Mouse (Mus musculus) MEL (cell line): ENCODE results near the gene Hcfc2. TPM values are rescaled to one million over a fixed set of nuclear protein-coding genes. Genes with fewer than 3 reads are reported as not detected.

ENCODE experiments used
- DNase-seq: peaks from one replicate; pipeline ENCODE4 v3.0.0; 2011; ENCODE audit warnings: low read depth, low spot score
- H3K27ac ChIP-seq: 2 replicates; pipeline ENCODE4 v1.5.1; 2012; ENCODE audit warnings: low read depth, mild to moderate bottlenecking, control low read depth, low read length, moderate library complexity; ENCODE audit not compliant: control insufficient read depth
- H3K27me3 ChIP-seq, 2 experiments: fragments of 150-350 bp in 1 of 2; sonication (generic) in 1 of 2; 2 replicates each; pipeline ENCODE4 v1.6.1; 2012; ENCODE audit warnings: low read length in 2 of 2, mild to moderate bottlenecking in 2 of 2, improper control_type of control experiment in 1 of 2, moderate library complexity in 1 of 2; ENCODE audit not compliant: insufficient read depth in 2 of 2, control insufficient read depth in 1 of 2
- H3K36me3 ChIP-seq, 2 experiments: 2 replicates each; pipeline ENCODE4 v1.6.1; 2012 to 2014; ENCODE audit warnings: low read length in 2 of 2, improper control_type of control experiment in 1 of 2, inconsistent platforms in 1 of 2, mild to moderate bottlenecking in 1 of 2; ENCODE audit not compliant: insufficient read depth in 2 of 2, control insufficient read depth in 1 of 2
- H3K4me1 ChIP-seq, 2 experiments: fragments of 150-350 bp in 1 of 2; sonication (generic) in 1 of 2; 2 replicates each; pipeline ENCODE4 v1.6.1; 2012; ENCODE audit warnings: low read length in 2 of 2, improper control_type of control experiment in 1 of 2, mild to moderate bottlenecking in 1 of 2; ENCODE audit not compliant: insufficient read depth in 2 of 2, control insufficient read depth in 1 of 2
- H3K4me3 ChIP-seq, 2 experiments: fragments of 150-350 bp in 1 of 2; sonication (generic) in 1 of 2; 2 replicates each; pipeline ENCODE4 v1.5.1; 2012; ENCODE audit warnings: low read depth in 2 of 2, low read length in 2 of 2, mild to moderate bottlenecking in 2 of 2, moderate library complexity in 2 of 2, control low read depth in 1 of 2, improper control_type of control experiment in 1 of 2; ENCODE audit not compliant: control insufficient read depth in 1 of 2, insufficient read depth in 1 of 2
- H3K79me2 ChIP-seq: 2 replicates; pipeline ENCODE4 v1.6.1; 2012; ENCODE audit warnings: mild to moderate bottlenecking, low read length, moderate library complexity; ENCODE audit not compliant: control insufficient read depth, poor library complexity, insufficient read depth
- H3K9ac ChIP-seq: 2 replicates; pipeline ENCODE4 v1.6.1; 2012; ENCODE audit warnings: low read depth, mild to moderate bottlenecking, control low read depth, low read length, moderate library complexity; ENCODE audit not compliant: control insufficient read depth, poor library complexity, severe bottlenecking
- H3K9me3 ChIP-seq: fragments of 150-350 bp; sonication (generic); replicated peaks from 2 replicates; pipeline ENCODE4 v1.6.1; 2012; ENCODE audit warnings: mild to moderate bottlenecking, low read length, improper control_type of control experiment, moderate library complexity; ENCODE audit not compliant: insufficient read depth
- CHD1 ChIP-seq: IDR thresholded peaks from 2 replicates; pipeline ENCODE4 v1.6.1; 2012; ENCODE audit warnings: low read depth, mild to moderate bottlenecking, inconsistent platforms, low read length, improper control_type of control experiment
- CHD2 ChIP-seq: IDR thresholded peaks from 2 replicates; pipeline ENCODE4 v1.6.1; 2011; ENCODE audit warnings: low read length, improper control_type of control experiment
- CTCF ChIP-seq, 3 experiments: IDR thresholded peaks in 2 of 3; conservative IDR thresholded peaks in 1 of 3; 2 replicates each; pipeline ENCODE4 v1.5.1; 2011 to 2012; ENCODE audit warnings: low read length in 3 of 3, low read depth in 2 of 3, mild to moderate bottlenecking in 2 of 3, improper control_type of control experiment in 1 of 3, inconsistent platforms in 1 of 3, mixed read lengths in 1 of 3, moderate library complexity in 1 of 3; ENCODE audit not compliant: control insufficient read depth in 1 of 3, insufficient read depth in 1 of 3, poor library complexity in 1 of 3, severe bottlenecking in 1 of 3
- EP300 ChIP-seq, 2 experiments: IDR thresholded peaks; 2 replicates each; pipeline ENCODE4 v1.6.1; 2011; ENCODE audit warnings: improper control_type of control experiment in 2 of 2, low read length in 2 of 2, low read depth in 1 of 2, mild to moderate bottlenecking in 1 of 2
- ETS1 ChIP-seq: IDR thresholded peaks from 2 replicates; pipeline ENCODE4 v1.6.1; 2012; ENCODE audit warnings: low read depth, mild to moderate bottlenecking, inconsistent platforms, low read length, improper control_type of control experiment, moderate library complexity
- GABPA ChIP-seq: IDR thresholded peaks from 2 replicates; pipeline ENCODE4 v1.6.1; 2012; ENCODE audit warnings: low read depth, mild to moderate bottlenecking, inconsistent platforms, low read length, improper control_type of control experiment, moderate library complexity
- MAFK ChIP-seq: IDR thresholded peaks from 2 replicates; pipeline ENCODE4 v1.6.1; 2011; ENCODE audit warnings: low read depth, mild to moderate bottlenecking, low read length, improper control_type of control experiment, borderline replicate concordance
- MAZ ChIP-seq: IDR thresholded peaks from 2 replicates; pipeline ENCODE4 v1.6.1; 2012; ENCODE audit warnings: low read depth, mild to moderate bottlenecking, inconsistent platforms, low read length, improper control_type of control experiment
- MEF2A ChIP-seq: IDR thresholded peaks from 2 replicates; pipeline ENCODE4 v1.6.1; 2014; ENCODE audit warnings: low read depth, mild to moderate bottlenecking, inconsistent platforms, low read length, improper control_type of control experiment; ENCODE audit not compliant: poor library complexity, insufficient replicate concordance, severe bottlenecking; ENCODE audit errors: extremely low read depth
- MXI1 ChIP-seq: IDR thresholded peaks from 2 replicates; pipeline ENCODE4 v1.6.1; 2011; ENCODE audit warnings: mild to moderate bottlenecking, low read depth, low read length, improper control_type of control experiment
- NRF1 ChIP-seq: IDR thresholded peaks from 2 replicates; pipeline ENCODE4 v1.6.1; 2014; ENCODE audit warnings: low read depth, mild to moderate bottlenecking, inconsistent platforms, low read length, improper control_type of control experiment, moderate library complexity; ENCODE audit not compliant: poor library complexity, insufficient read depth, severe bottlenecking
- POLR2A ChIP-seq, 2 experiments: IDR thresholded peaks; 2 replicates each; pipeline ENCODE4 v1.6.1; 2011 to 2012; ENCODE audit warnings: low read length in 2 of 2, mild to moderate bottlenecking in 2 of 2, control low read depth in 1 of 2, improper control_type of control experiment in 1 of 2, low read depth in 1 of 2, moderate library complexity in 1 of 2; ENCODE audit not compliant: control insufficient read depth in 1 of 2, insufficient read depth in 1 of 2, poor library complexity in 1 of 2
- POLR2AphosphoS2 ChIP-seq: IDR thresholded peaks from 2 replicates; pipeline ENCODE4 v1.6.1; 2011; ENCODE audit warnings: low read length, improper control_type of control experiment
- POLR2AphosphoS5 ChIP-seq: IDR thresholded peaks from 2 replicates; pipeline ENCODE4 v1.6.1; 2012; ENCODE audit warnings: low read depth, borderline replicate concordance, mild to moderate bottlenecking, inconsistent platforms, low read length, moderate library complexity, mixed read lengths
- RAD21 ChIP-seq: IDR thresholded peaks from 2 replicates; pipeline ENCODE4 v1.6.1; 2011; ENCODE audit warnings: mild to moderate bottlenecking, low read depth, low read length, improper control_type of control experiment
- RCOR1 ChIP-seq: IDR thresholded peaks from 2 replicates; pipeline ENCODE4 v1.6.1; 2012; ENCODE audit warnings: low read depth, mild to moderate bottlenecking, inconsistent platforms, low read length, improper control_type of control experiment
- SIN3A ChIP-seq: IDR thresholded peaks from 2 replicates; pipeline ENCODE4 v1.6.1; 2012; ENCODE audit warnings: low read length, improper control_type of control experiment, inconsistent platforms
- TBP ChIP-seq: IDR thresholded peaks from 2 replicates; pipeline ENCODE4 v1.8.0; 2011; ENCODE audit warnings: low read depth, low read length, improper control_type of control experiment
- ZC3H11A ChIP-seq: IDR thresholded peaks from 2 replicates; pipeline ENCODE4 v1.6.1; 2012; ENCODE audit warnings: low read depth, mild to moderate bottlenecking, inconsistent platforms, low read length, improper control_type of control experiment
- ZMIZ1 ChIP-seq: IDR thresholded peaks from 2 replicates; pipeline ENCODE4 v1.6.1; 2012; ENCODE audit warnings: low read depth, mild to moderate bottlenecking, inconsistent platforms, low read length, improper control_type of control experiment, moderate library complexity
- ZNF384 ChIP-seq: IDR thresholded peaks from 2 replicates; pipeline ENCODE4 v1.6.1; 2012; ENCODE audit warnings: low read depth, mild to moderate bottlenecking, inconsistent platforms, low read length, improper control_type of control experiment
- polyA plus RNA-seq, 2 experiments: library from polyadenylated mRNA; stranded (reverse) in 1 of 2; unstranded in 1 of 2; fragments of >175 nt in 1 of 2; fragments of >200 nt in 1 of 2; gene quantifications; 2 replicates each; pipeline versions ENCODE4 v1.2.1 to v1.2.4; 2012; ENCODE audit warnings: low replicate concordance in 2 of 2, low read depth in 1 of 2; ENCODE audit not compliant: insufficient read length in 2 of 2, insufficient read depth in 1 of 2, missing spikeins in 1 of 2
- total RNA-seq: library from RNA; depleted of rRNA; stranded (reverse); fragments of 300-350 nt; gene quantifications from 2 replicates; pipeline ENCODE4 v1.2.3, GENCODE M21; 2012

Hcfc2 gene
- total and polyA plus RNA-seq, 3 experiments: 20.9 to 21.0 TPM; not detected in 1

DNA sequence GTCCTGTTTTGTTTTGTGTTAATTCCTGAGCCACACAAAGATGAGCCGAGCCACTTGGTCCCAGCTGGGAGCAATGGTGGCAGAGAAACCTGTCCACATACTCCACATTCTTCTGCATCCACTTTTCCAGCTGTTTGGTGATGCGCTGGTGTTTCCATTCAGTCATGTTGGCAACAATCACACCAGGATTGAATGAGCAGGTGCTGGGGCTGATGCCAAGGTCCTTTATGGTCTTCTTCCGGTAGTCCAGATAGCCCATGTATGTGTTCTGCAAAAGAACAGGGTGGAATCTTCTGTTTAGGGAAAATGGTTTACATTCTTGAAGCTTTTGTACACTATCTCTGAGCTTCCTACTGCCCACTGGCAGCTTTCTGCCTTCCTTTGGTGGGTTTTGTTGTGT is 41.4 kb upstream of the Hcfc2 start:
- no peak overlapping the region for H3K9ac ChIP-seq
- DNase-seq: no peak
- peaks cover 0 to 1% of the 10 kb centered on the region in 2 experiments; a peak in 2 of 4 replicates for H3K27me3 ChIP-seq
- TF ChIP-seq ZC3H11A (no peak), TBP (no peak), ZNF384 (no peak), POLR2AphosphoS2 (no peak), MXI1 (no peak), ZMIZ1 (no peak), RCOR1 (no peak), MAZ (no peak), RAD21 (no peak), ETS1 (no peak), MEF2A (no peak), EP300 (IDR thresholded peaks at IDR 0.05; ENCODE audit: low read depth in 1 of 2, low read length in 2 of 2) (no peak)
- H3K4me3 ChIP-seq: no peak overlapping the region
- H3K79me2 ChIP-seq: no peaks in the 10 kb centered on the region
- no peaks in the 10 kb centered on the region for H3K9me3 ChIP-seq
- no peaks in the 10 kb centered on the region for H3K4me1 ChIP-seq
- peaks cover 0 to 3% of the 10 kb centered on the region in 2 experiments; a peak in 1 of 4 replicates for H3K36me3 ChIP-seq
- no peak overlapping the region for H3K27ac ChIP-seq

GRCm38 (mm10) chr10:82661820-82662219 is 34.1 kb upstream of the Hcfc2 start:
- Histone ChIP-seq H3K4me3 (no peak overlapping the region), H3K79me2 (no peaks in the 10 kb centered on the region; the same call in 1 of the 2 replicates), H3K9ac (no peak overlapping the region), H3K27ac (no peak overlapping the region), H3K27me3 (no peaks in the 10 kb centered on the region; a peak in 1 of 4 replicates), H3K9me3 (no peaks in the 10 kb centered on the region), H3K36me3 (no peaks in the 10 kb centered on the region), H3K4me1 (0 out of 4 replicates have a peak, but pooled peaks cover 0 to 2% of the 10 kb centered on the region in 2 experiments)
- no peak for DNase-seq
- no peak for TF ChIP-seq SIN3A
- no peak for TF ChIP-seq MAFK
- TF ChIP-seq POLR2A (IDR thresholded peaks at IDR 0.05; ENCODE audit: control insufficient read depth in 1 of 2, insufficient read depth in 1 of 2, low read depth in 1 of 2, low read length in 2 of 2, poor library complexity in 1 of 2): no peak
- no peak for TF ChIP-seq CHD1
- no peak for TF ChIP-seq EP300 (IDR thresholded peaks at IDR 0.05; ENCODE audit: low read depth in 1 of 2, low read length in 2 of 2)
- TF ChIP-seq POLR2AphosphoS5: no peak
- TF ChIP-seq GABPA: no peak
- no peak for TF ChIP-seq CTCF (IDR thresholded peaks at IDR 0.05 in 2 of 3, conservative IDR thresholded peaks at IDR 0.05 in 1 of 3; ENCODE audit: control insufficient read depth in 1 of 3, insufficient read depth in 1 of 3, low read depth in 2 of 3, low read length in 3 of 3, poor library complexity in 1 of 3, severe bottlenecking in 1 of 3)
- no peak for TF ChIP-seq MAZ
- TF ChIP-seq CHD2: no peak
- TF ChIP-seq NRF1: no peak
